Mouse (Mus musculus) cerebral cortex, adult 2 months (tissue): ENCODE data around the gene Col11a2.

Experiments
- WGBS: fragments of 180-500 bp; shearing (Covaris S2); methylation state at CpG from one replicate; pipeline ENCODE4 v1.1.7; 2018; 5-methylcytosine and 5-hydroxymethylcytosine counted together

Col11a2 gene

DNA sequence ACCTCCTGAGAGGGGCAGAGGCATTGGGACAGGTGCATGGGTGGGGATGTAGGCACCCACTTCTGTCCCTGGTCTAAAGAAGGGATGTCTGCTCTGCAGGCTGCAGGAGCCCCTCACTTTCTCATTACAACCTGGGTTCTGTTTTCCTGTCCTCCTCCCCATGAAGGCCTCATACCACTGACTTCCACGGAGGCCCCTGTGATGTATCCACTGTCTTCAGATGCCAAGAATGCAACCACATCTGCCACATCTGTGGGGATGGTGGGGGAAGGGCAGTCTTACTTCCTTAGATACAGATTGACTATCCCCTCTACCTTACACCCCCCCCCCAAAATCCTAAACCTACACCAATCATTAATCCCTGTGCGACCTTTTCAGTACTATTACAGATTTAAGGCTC is 13.0 kb upstream of the Col11a2 start:
- WGBS = 38% methylated on average over 2 of the region's 2 CpGs

DNA sequence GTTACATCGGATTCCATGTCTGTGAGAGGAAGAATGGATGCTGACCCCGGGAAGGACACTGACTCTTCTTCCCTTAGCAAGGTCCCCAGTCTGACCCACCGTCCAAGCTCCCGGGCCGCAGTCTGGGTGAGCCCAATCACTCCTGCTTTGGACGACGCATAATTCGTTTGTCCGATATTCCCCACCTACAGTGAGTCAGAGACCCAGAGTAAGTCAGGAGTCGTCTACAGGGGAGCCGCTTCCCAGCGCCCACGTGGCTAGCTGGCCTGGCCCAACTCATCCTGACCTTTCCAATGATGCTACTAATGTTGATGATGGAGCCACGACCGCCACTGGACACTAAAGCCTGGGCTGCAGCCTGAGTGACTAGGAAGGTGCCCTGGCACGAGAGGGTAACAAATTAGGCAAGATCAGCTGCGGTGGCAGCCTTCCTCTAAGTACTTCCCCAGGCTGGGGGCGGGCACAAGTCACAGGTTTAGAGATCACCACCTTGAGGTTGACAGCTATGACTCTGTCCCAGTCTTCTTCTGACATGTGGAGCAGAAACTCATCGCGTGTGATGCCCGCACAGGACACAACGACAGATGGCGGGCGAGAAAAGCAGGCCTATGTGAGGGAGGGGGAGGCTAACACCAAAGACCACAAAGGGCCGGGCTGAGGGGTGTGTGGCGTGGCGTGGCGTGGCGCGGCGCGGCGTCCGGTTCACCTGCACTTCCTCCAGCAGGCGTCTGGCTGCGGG is 12.2 kb upstream of the Col11a2 start:
- 14% methylated on average over 34 of the region's 36 CpGs for WGBS

DNA sequence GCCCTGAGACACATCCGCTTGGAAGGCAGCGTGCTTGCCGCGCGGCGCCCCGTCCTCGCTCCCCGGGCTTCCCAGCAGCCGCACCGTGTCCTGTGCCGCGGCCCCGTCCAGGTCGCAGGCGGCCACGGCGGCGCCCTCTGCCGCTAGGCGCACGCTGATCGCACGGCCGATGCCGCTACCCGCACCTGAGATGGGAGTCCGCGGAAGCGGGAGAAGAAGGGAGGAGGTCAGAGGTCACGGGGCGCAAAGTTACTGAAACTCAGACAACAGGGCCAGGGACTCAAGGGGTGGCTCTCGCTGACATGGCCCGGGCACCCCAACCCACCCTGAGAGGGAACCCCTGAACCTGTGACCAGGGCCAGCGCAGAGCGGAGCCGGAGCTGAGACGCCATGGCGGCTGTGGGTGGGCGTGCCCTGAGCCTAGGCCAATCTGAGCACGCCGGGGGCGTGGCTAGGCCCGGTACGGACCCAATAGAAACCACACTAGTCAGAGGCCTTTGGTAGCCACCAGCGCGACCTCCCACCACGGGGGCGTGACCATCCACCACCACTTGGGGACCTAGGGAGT is 11.5 kb upstream of the Col11a2 start, which contains the start of gene H2-Ke6:
Gene H2-Ke6 (minus strand): TSS at position 405 of the 568 bp plus-strand sequence.
- under 1% methylated on average over 49 of the region's 49 CpGs for WGBS

DNA sequence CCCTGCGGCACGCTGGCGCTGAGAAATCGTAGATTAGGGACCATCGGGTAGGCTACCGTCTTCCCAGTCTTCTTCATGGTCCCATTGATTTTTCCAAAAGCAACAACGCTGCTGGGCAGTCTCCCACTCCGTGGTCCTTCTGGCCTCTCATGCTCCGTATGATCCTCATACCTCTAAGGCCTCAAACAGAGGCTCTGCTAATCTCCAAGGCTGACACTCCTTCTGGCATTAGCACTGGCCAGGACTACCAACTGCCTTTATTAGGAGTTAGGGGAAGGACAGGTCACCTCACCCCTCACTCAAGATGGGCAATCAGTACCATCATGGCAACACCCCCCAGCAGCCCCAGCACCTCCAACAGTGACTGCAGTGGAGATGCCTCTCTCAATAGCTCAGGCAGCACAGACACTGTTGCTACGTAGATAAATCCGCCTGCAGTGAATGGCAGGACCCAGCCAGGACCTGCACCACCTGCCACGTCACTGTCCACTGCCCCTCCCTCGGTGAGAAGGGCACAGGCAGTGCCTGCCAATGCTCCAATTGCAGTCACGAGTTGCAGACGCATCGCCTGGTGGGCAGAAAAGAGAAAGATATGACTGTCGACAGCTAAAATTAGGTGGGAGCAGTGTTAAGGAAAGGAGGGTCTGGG is 10.6 kb upstream of the Col11a2 start:
- 55% methylated on average over 17 of the region's 17 CpGs for WGBS

DNA sequence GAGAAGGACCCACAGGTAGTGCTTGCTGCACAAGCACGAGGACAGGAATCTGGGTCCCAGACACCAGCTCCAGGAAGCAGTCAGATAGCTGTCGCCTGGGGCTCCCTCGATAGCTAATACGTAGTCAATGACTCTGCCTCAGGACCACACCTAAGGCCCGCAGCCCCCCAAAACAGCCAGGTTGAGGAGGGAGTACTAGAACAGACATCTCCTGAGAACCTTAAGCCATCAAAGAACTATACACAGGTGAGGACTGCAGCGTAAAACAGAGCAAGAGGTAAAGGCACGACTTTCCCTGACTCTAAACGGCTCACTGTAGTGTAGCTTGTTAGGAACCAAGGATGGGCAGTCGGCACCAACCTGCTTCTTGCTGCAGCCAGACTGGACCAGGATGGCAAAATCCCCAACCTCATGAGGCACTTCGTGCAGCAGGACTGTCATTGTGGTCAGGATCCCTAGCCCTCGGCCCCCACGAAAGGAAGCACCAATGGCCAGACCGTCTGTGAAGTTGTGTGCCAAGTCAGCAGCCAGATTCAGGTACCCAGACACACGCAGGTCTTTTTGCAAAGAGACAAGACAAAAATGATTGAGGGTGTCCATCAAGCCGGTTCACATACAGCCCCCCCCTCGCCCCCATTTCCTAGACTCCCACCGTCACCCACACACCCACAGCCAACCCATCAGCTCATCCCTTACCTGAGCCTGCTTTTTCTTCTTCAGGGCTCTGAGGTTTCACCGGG is 9.9 kb upstream of the Col11a2 start:
- 79% methylated on average over 18 of the region's 18 CpGs for WGBS

DNA sequence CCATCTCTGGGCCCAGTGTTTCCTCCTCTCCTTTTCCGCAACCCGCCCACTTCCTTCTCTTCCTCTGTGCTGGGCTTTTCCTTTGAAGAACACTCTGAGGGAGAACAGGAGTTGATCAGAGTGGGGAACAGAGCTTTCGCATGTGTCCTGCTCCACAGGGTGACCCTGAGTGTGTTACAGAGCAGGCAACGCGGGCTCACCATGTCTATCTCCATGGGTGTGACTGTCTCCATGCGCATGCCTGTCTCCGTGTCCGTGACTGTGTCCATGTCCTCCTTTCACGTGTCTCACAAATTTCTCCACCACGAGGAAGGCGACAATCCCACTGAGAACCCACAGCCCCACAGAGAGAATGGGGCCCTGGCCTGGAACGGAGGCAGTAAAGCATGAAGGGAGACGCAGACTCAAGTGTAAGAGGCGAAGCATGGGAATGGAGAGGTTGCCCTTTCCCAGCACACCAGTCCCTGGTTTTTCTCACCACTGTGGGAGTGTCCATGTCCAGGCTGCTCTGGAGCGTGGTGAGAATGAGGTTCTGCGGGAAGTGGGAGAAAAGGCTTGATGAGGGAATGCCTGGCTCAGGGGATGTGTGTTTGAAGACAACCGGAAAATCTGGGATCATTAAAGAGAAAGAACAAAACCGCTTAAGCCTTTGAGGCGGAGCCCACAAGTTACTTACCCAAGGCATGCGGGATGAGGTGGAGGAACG is 9.2 kb upstream of the Col11a2 start:
- 62% methylated on average over 21 of the region's 21 CpGs for WGBS

DNA sequence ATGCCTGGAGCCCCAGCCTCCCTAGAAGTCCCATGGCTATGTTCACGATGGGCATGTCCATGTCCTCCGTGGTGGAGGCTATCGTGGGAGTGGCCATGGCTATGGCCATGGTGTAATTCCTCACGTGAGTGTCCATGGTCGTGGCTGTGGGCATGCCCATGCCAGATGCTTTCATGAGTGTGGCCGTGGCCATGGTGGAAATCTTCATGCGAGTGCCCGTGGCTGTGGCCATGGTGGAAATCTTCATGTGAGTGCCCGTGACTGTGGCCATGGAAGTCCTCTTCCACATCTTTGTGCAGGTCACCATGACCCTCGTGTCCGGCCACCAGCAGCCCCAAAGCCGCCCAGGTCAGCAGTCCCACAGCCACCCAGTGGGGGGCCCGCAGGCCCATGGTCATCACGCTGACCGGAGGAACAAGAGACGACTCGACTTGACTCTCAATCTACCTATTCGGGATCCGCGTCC is 8.3 kb upstream of the Col11a2 start:
- 3% methylated on average over 20 of the region's 20 CpGs for WGBS

DNA sequence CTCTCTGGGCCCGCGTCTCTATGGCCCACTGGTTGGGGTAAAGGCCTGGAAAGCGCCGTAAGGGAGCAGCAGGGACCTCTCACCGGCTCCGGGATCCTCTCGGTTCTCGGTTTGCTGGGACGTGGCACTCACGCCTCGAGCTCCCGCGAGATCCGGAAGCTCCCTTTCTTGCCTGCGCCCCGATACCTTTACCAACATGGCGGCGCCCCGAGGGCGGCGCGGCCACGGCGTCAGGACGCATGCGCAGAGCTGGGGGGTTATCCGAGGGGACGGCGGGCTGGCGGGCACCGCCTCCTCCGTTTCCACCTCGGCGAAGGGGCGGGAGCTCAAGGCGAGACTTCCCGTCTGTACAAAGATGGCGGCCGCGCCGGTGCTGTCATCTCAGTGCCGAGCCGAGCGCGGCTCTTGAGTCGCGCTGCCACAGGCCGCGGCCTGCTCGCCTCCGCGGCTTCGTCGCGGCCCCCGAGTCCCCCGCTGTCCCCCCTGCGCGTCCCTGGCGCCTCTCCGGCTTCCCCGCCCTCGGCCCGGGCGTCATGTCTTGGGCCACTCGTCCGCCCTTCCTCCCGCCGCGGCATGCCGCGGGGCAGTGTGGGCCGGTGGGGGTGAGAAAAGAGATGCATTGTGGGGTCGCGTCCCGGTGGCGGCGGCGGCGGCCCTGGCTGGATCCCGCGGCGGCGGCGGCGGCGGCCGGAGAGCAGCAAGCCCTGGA is 7.6 kb upstream of the Col11a2 start, which contains the start of the genes Slc39a7 and Rxrb:
Gene Slc39a7 (minus strand): TSS at position 218 of the 709 bp plus-strand sequence.
Gene Rxrb (plus strand): TSS at position 348 of the 709 bp plus-strand sequence.
- WGBS = under 1% methylated on average over 88 of the region's 88 CpGs

DNA sequence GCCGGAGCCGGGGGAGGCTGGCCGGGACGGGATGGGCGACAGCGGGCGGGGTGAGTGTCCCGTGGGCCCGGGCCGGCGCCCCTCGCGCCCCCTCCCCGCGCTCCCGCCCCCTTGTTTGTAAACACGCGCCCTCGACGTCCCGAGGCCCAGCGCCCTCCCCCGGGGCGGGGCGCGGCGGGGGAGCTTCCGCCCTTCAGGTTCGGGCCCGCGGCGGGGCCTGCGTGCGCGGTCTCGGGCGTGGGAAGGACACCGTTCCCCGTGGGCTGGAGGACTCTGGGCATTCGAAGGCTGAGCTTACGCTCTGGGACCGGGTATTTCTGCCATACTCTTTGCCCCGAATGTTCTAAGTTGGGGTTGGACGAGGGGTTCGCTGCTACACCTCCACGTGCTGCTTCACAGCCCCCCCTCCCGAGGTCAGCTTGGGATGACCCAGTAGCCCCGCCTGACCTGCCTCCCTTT is 7.0 kb upstream of the Col11a2 start:
- WGBS = under 1% methylated on average over 48 of the region's 48 CpGs

DNA sequence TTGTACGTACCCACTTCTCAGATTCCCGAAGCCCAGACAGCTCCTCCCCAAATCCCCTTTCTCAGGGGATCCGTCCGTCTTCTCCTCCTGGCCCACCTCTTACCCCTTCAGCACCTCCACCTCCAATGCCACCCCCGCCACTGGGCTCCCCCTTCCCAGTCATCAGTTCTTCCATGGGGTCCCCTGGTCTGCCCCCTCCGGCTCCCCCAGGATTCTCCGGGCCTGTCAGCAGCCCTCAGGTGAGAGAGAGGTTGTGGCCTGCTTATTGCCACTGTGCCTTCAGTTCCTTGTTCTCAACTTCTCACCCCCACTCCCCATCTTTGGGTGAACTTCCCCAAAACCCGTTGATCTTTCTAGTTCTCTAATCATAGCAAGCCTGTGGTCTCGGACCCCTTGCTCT is 6.4 kb upstream of the Col11a2 start:
- 47% methylated on average over 9 of the region's 9 CpGs for WGBS

DNA sequence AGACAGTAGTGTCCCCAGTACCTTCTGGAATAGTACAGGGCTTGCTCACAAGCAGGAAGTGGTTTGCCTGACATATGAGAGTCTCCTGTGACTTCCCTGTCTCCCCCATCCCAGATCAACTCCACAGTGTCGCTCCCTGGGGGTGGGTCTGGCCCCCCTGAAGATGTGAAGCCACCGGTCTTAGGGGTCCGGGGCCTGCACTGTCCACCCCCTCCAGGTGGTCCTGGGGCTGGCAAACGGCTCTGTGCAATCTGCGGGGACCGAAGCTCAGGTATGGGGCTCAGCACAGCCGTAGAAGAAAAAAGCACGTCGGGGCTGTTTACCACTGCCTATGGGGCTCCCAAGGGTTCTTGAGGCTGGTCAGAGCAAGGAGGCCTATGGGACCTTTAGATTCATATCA is 5.8 kb upstream of the Col11a2 start:
- WGBS = 85% methylated on average over 9 of the region's 9 CpGs

DNA sequence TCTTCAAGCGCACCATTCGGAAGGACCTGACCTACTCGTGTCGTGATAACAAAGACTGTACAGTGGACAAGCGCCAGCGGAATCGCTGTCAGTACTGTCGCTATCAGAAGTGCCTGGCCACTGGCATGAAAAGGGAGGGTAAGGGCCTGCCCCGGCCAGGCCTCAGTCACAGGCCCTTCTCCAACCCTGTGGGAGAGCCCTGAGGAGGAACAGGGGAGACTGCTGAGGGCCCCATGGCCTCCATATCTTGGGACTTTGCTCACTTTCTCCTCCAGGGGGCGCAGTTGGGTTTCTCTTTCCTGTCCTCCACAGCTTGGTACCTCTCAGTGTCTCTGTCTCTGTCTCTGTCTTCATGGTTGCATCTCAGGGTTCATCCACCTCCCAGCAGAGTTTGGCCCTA is 5.2 kb upstream of the Col11a2 start:
- WGBS = 67% methylated on average over 10 of the region's 10 CpGs

DNA sequence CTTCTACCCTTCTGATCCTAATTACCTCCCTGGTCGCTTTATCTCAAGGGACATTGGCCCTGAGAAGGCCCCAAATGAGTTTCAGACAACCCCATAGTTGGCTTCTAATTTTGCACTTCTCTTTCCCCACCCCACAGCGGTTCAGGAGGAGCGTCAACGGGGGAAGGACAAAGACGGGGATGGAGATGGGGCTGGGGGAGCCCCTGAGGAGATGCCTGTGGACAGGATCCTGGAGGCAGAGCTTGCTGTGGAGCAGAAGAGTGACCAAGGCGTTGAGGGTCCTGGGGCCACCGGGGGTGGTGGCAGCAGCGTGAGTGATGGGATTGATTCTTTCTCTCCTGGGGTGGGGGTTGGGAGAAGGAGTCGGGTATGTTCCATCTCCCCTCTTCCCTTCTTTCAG is 3.7 kb upstream of the Col11a2 start:
- 93% methylated on average over 9 of the region's 9 CpGs for WGBS

DNA sequence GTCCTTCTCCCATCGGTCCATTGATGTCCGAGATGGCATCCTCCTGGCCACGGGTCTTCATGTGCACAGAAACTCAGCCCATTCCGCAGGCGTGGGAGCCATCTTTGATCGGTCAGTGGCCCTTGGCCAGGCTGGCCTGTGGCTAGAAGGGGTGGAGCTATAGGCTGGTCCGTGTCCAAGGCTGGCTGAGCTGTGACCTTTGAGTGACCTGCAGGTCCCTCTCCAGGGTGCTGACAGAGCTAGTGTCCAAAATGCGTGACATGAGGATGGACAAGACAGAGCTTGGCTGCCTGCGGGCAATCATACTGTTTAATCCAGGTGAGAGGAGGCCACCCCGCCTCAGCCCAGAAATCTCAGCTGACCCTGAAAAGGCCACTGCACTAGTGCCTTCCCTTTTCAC is 2.6 kb upstream of the Col11a2 start:
- WGBS = 76% methylated on average over 10 of the region's 10 CpGs

DNA sequence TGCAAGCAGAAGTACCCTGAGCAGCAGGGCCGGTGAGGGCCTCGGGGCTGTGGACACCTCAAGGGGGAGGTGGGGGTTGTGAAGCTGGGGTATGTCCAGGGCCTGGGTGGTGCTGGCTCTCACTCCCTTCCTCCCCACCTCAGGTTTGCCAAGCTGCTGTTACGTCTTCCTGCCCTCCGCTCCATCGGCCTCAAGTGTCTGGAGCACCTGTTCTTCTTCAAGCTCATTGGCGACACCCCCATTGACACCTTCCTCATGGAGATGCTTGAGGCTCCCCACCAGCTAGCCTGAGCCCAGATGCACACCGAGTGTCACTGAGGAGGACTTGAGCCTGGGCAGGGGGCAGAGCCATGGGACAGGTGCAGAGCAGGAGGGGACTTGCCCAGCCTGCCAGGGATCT is 2.0 kb upstream of the Col11a2 start:
- WGBS = 91% methylated on average over 7 of the region's 7 CpGs

DNA sequence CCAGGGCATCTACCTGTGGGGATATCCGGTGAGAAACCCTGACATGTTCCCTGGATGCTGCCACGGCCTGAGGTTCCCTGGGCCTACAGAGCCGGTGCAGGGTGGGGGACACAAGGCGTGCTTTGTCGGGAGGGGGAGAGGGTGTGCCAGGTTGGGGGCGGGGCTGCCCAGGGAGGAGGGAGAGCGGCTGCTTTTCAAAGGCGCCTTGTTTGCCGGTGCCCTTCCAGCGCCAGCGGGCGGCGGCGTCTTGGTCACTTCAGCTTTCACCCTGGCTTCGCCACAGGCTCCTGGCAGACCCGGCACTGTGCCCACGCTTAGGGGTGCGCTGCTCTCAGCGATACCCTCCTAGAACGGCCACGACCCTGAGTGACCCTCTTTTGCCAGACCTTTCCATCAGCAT is 797 bp upstream of the Col11a2 start:
- 15% methylated on average over 17 of the region's 21 CpGs for WGBS

DNA sequence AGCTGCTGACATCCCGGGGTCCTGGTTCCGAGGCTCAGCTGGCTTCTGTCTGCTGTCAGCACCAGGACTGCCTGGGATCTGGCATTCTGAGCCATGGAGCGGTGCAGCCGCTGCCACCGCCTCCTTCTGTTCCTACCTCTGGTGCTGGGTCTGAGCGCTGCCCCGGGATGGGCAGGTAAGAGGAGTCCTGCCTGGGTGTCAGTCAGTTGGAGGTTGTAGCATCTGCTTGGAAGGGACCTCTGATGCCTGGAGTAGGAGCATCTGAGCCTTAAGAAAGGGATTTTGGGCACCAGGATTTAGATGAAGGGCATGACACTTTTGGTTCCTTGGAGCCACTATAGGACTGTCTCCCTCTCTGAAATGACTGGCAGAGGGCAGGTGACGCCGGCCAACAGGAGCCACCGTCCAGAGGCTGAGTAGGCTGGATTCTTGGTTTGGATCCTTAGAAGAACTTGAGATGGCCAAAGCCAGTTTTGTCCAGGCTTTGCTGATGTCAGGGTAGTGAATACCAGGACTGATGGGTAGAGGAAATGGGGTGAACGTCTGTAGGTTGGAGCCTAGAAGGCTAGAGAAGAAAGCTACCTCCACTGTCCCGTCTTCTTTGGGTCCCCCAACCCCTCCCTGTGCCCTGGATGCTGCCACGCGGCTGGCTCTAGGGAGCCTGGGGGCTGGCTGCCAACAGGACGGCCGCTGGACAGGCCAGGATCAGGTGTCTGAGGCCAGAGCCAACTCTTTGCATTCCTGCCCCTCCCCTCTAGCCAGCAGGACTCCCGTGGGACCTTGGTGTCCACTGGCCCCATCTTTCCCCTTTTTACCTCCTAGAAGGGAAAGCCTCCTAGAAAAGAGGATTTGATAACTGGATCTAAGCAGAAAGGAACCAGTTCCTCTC is 569 bp downstream of the Col11a2 start:
- WGBS = 11% methylated on average over 17 of the region's 17 CpGs

DNA sequence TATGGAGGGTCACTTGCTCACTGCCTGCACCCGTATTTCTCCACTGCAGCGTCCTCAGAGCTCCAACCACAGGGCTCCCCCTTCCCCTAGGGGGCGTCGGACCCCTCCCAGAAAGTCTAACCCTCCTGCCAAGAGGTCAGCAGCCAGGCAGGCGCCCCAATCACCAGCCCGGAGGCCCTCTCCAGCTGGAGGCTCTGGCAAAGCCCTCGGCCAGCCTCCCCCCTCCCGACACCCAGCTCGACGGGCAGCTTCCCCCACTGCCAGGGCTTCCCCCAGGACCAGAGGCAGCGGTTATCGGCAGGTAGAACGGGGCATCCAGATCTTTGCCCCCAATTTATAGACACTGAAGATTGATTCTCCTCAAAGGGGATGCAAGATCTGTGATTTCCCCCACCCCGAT is 6.7 kb downstream of the Col11a2 start:
- WGBS = 84% methylated on average over 14 of the region's 14 CpGs

DNA sequence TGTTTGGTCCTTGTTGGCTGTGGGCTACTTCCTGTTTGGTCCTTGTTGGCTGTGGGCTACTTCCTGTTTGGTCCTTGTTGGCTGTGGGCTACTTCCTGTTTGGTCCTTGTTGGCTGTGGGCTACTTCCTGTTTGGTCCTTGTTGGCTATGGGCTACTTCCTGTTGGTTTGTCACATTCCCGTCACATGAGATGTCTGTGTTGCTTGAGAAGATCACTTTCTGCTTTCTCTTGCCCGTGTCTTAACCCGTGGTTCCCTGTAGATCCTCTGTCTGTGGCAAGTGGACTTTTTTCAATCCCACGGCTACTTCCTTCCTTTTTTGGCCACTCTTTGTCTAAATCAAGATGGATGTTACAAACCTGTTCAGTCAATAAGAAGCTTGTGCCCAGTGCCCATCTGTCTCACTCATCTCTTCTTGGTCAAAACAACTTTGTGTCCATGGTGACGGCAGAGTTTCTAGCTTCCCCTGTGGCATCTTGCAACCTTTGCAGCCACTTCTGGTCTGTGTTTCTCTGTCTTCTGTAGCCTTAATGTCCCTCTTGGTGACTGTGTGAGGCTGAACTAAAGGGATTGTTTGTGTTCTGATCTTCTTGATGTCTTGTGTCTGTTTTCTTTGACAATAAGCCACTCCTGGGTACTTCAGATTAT is 8.3 kb downstream of the Col11a2 start:
- 83% methylated on average over 5 of the region's 5 CpGs for WGBS
